Mouse (Mus musculus) gastrocnemius, postnatal 14 days (tissue): Measurements from ENCODE around the gene Tmed9. TPM values are rescaled to one million over a fixed set of nuclear protein-coding genes. Genes with fewer than 3 reads are reported as not detected.
"Not testable (repeated sequence)": the region's sequence is repeated elsewhere in the genome, so short reads cannot be mapped to it uniquely, and the experiment has no call there.

Experiments used
- DNase-seq: peaks from one replicate; pipeline ENCODE4 v3.0.0; 2021; ENCODE audit warnings: mixed read lengths
- intact Hi-C: fragments of 180-260 bp; cut with DNase I; formaldehyde crosslinking; loops from one replicate; pipeline ENCODE4 v1.15.1; 2025; ENCODE audit warnings: low total_unique reads
- total RNA-seq, 2 experiments: library from RNA; stranded (reverse); gene quantifications; 2 replicates each; pipeline ENCODE4 v1.2.3; 2021

The Tmed9 gene
- total RNA-seq, 2 experiments from 2014 or later: 139 to 149 TPM

GRCm38 (mm10) chr13:55599566-55600540, 26.3 kb downstream of the Tmed9 start, which contains the start of gene B4galt7:
TSS of gene B4galt7 (plus strand) at chr13:55599896.
- intact Hi-C loops: loop anchor here (5.0 to 10.0 kb wide), 2 partner anchors 42 to 125 kb away; partner anchors contain the start of gene Pcbd2
- DNase-seq: peak; percentile 89

- intact Hi-C loops: loop anchor here (5.0 to 10.0 kb wide), 2 partner anchors 42 to 124 kb away; partner anchors contain the start of gene Pcbd2
- DNase-seq: no peak
Observed at GRCm38 (mm10) chr13:55600657-55601056, 27.1 kb downstream of the Tmed9 start.

GRCm38 (mm10) chr13:55601611-55602010, 28.1 kb downstream of the Tmed9 start:
- DNase-seq: peak; percentile 79
- intact Hi-C loops: loop anchor here (5.0 to 10.0 kb wide), 2 partner anchors 41 to 123 kb away; partner anchors contain the start of gene Pcbd2

GRCm38 (mm10) chr13:55604606-55605005, 31.1 kb downstream of the Tmed9 start:
- intact Hi-C loops: loop anchor here (5.0 to 10.0 kb wide), 2 partner anchors 38 to 120 kb away; partner anchors contain the start of gene Pcbd2
- DNase-seq: no peak

GRCm38 (mm10) chr13:55606899-55607623, 33.5 kb downstream of the Tmed9 start:
- DNase-seq: no peak
- intact Hi-C loops: loop anchor here (10.0 kb wide), 1 partner anchor 118 kb away; the partner anchor contains the start of gene Pcbd2

GRCm38 (mm10) chr13:55607624-55608006, 34.1 kb downstream of the Tmed9 start:
- intact Hi-C loops: loop anchor here (10.0 kb wide), 1 partner anchor 117 kb away; the partner anchor contains the start of gene Pcbd2
- no peak for DNase-seq

- DNase-seq: no peak
- intact Hi-C loops: no loop called here
Observed at GRCm38 (mm10) chr13:55611996-55612395, 38.5 kb downstream of the Tmed9 start.

GRCm38 (mm10) chr13:55613471-55613870, 39.9 kb downstream of the Tmed9 start:
- intact Hi-C loops: no loop called here
- no peak for DNase-seq

- intact Hi-C loops: no loop called here
- no peak for DNase-seq
Observed at GRCm38 (mm10) chr13:55619328-55619727, 45.8 kb downstream of the Tmed9 start.

- intact Hi-C loops: no loop called here
Observed at GRCm38 (mm10) chr13:55620275-55620674, 46.7 kb downstream of the Tmed9 start.

GRCm38 (mm10) chr13:55622156-55622648, 48.7 kb downstream of the Tmed9 start:
- intact Hi-C loops, DNase-seq: not testable (repeated sequence)

More at GRCm38 (mm10) chr13:55620275-55620674, 46.7 kb downstream of the Tmed9 start:
- DNase-seq: no peak

GRCm38 (mm10) chr13:55622649-55623541, 49.4 kb downstream of the Tmed9 start, which contains the start of gene Caml:
TSS of gene Caml (plus strand) at chr13:55623005.
- intact Hi-C loops: no loop called here

GRCm38 (mm10) chr13:55634639-55635127, 61.2 kb downstream of the Tmed9 start, which contains the start of gene Ddx46:
TSS of gene Ddx46 (plus strand) at chr13:55635027.
- intact Hi-C loops: no loop called here
- DNase-seq: peak; percentile 91

More at GRCm38 (mm10) chr13:55622649-55623541, 49.4 kb downstream of the Tmed9 start, which contains the start of gene Caml:
- DNase-seq: peak; percentile 85

- intact Hi-C loops: no loop called here
- DNase-seq: no peak
Observed at GRCm38 (mm10) chr13:55635146-55635571, 61.6 kb downstream of the Tmed9 start.

GRCm38 (mm10) chr13:55636185-55636983, 62.9 kb downstream of the Tmed9 start:
- no peak for DNase-seq
- intact Hi-C loops: no loop called here

- DNase-seq: peak; percentile 72
- intact Hi-C loops: loop anchor here (5.0 kb wide), 1 partner anchor 38 kb away; no protein-coding TSS in a partner anchor
Observed at GRCm38 (mm10) chr13:55640480-55640879, 66.9 kb downstream of the Tmed9 start.

GRCm38 (mm10) chr13:55644525-55644924, 71.0 kb downstream of the Tmed9 start:
- intact Hi-C loops: loop anchor here (5.0 kb wide), 1 partner anchor 42 kb away; no protein-coding TSS in a partner anchor
- DNase-seq: no peak
